Mouse (Mus musculus): ENCODE data around the gene Chd5. TPM values are rescaled to one million over a fixed set of nuclear protein-coding genes. Genes with fewer than 3 reads are reported as not detected.

Chd5 gene
- polyA plus RNA-seq, 1 experiment from 2014 or later = 0.84 TPM

- no peaks in the 10 kb centered on the region for H3K9me3 ChIP-seq (replicated peaks; ENCODE audit: control insufficient read depth, low read length)
These were observed 23.7 kb downstream of the Chd5 start for GRCm38 (mm10) chr4:152362180-152362579.

GRCm38 (mm10) chr4:152365228-152365627 is 26.8 kb downstream of the Chd5 start:
- H3K9ac ChIP-seq (ENCODE audit: low read length) = no peak overlapping the region
- no peaks in the 10 kb centered on the region for H3K27me3 ChIP-seq (ENCODE audit: control insufficient read depth, insufficient read depth, low read length)
- H3K36me3 ChIP-seq (ENCODE audit: control insufficient read depth, insufficient read depth, low read length) = no peaks in the 10 kb centered on the region
- no peaks in the 10 kb centered on the region for H3K4me1 ChIP-seq (ENCODE audit: control insufficient read depth, insufficient read depth, low read length)
- H3K9me3 ChIP-seq (replicated peaks; ENCODE audit: control insufficient read depth, low read length) = no peaks in the 10 kb centered on the region
- no peak overlapping the region for H3K4me3 ChIP-seq (replicated peaks; ENCODE audit: low read length)
- WGBS = 72% methylated on average over 7 of the region's 7 CpGs
- no peak overlapping the region for H3K4me2 ChIP-seq (ENCODE audit: low read depth, low read length)
- ATAC-seq (ENCODE audit: insufficient read depth, low FRiP score) = no peak
- H3K27ac ChIP-seq (ENCODE audit: low read length) = no peak overlapping the region

More at GRCm38 (mm10) chr4:152362180-152362579, 23.7 kb downstream of the Chd5 start:
- Histone ChIP-seq H3K4me3 (replicated peaks; ENCODE audit: low read length) (no peak overlapping the region), H3K36me3 (ENCODE audit: control insufficient read depth, insufficient read depth, low read length) (no peaks in the 10 kb centered on the region), H3K27me3 (ENCODE audit: control insufficient read depth, insufficient read depth, low read length) (no peaks in the 10 kb centered on the region), H3K4me1 (ENCODE audit: control insufficient read depth, insufficient read depth, low read length) (no peaks in the 10 kb centered on the region), H3K27ac (ENCODE audit: low read length) (no peak overlapping the region), H3K9ac (ENCODE audit: low read length) (no peak overlapping the region), H3K4me2 (ENCODE audit: low read depth, low read length) (no peak overlapping the region)
- ATAC-seq (ENCODE audit: insufficient read depth, low FRiP score) = no peak
- WGBS = 46% methylated on average over 9 of the region's 9 CpGs

- ATAC-seq (ENCODE audit: insufficient read depth, low FRiP score) = no peak
- Histone ChIP-seq H3K4me1 (ENCODE audit: control insufficient read depth, insufficient read depth, low read length) (no peaks in the 10 kb centered on the region), H3K36me3 (ENCODE audit: control insufficient read depth, insufficient read depth, low read length) (no peaks in the 10 kb centered on the region), H3K9ac (ENCODE audit: low read length) (no peak overlapping the region), H3K4me3 (replicated peaks; ENCODE audit: low read length) (no peak overlapping the region), H3K9me3 (replicated peaks; ENCODE audit: control insufficient read depth, low read length) (no peaks in the 10 kb centered on the region), H3K27ac (ENCODE audit: low read length) (no peak overlapping the region), H3K4me2 (ENCODE audit: low read depth, low read length) (no peak overlapping the region), H3K27me3 (ENCODE audit: control insufficient read depth, insufficient read depth, low read length) (no peaks in the 10 kb centered on the region)
- WGBS = 80% methylated on average over 17 of the region's 17 CpGs
These were observed 44.2 kb downstream of the Chd5 start for GRCm38 (mm10) chr4:152382528-152383252.

- no peak overlapping the region for H3K27ac ChIP-seq (ENCODE audit: low read length)
- no peaks in the 10 kb centered on the region for H3K9me3 ChIP-seq (replicated peaks; ENCODE audit: control insufficient read depth, low read length)
- H3K4me2 ChIP-seq (ENCODE audit: low read depth, low read length) = no peak overlapping the region
- H3K27me3 ChIP-seq (ENCODE audit: control insufficient read depth, insufficient read depth, low read length) = no peaks in the 10 kb centered on the region
- H3K36me3 ChIP-seq (ENCODE audit: control insufficient read depth, insufficient read depth, low read length) = no peaks in the 10 kb centered on the region
- no peak overlapping the region for H3K9ac ChIP-seq (ENCODE audit: low read length)
- no peaks in the 10 kb centered on the region for H3K4me1 ChIP-seq (ENCODE audit: control insufficient read depth, insufficient read depth, low read length)
- ATAC-seq (ENCODE audit: insufficient read depth, low FRiP score) = no peak
- WGBS = 55% methylated on average over 16 of the region's 16 CpGs
- H3K4me3 ChIP-seq (replicated peaks; ENCODE audit: low read length) = no peak overlapping the region
These were observed 47.2 kb downstream of the Chd5 start for GRCm38 (mm10) chr4:152385644-152386043.

GRCm38 (mm10) chr4:152392192-152392591 is 53.7 kb downstream of the Chd5 start:
- WGBS = 68% methylated on average over 5 of the region's 5 CpGs
- Histone ChIP-seq H3K27ac (ENCODE audit: low read length) (no peak overlapping the region), H3K4me2 (ENCODE audit: low read depth, low read length) (no peak overlapping the region), H3K36me3 (ENCODE audit: control insufficient read depth, insufficient read depth, low read length) (no peaks in the 10 kb centered on the region), H3K9ac (ENCODE audit: low read length) (no peak overlapping the region), H3K9me3 (replicated peaks; ENCODE audit: control insufficient read depth, low read length) (no peaks in the 10 kb centered on the region), H3K4me3 (replicated peaks; ENCODE audit: low read length) (no peak overlapping the region), H3K4me1 (ENCODE audit: control insufficient read depth, insufficient read depth, low read length) (no peaks in the 10 kb centered on the region), H3K27me3 (ENCODE audit: control insufficient read depth, insufficient read depth, low read length) (no peaks in the 10 kb centered on the region)
- no peak for ATAC-seq (ENCODE audit: insufficient read depth, low FRiP score)

GRCm38 (mm10) chr4:152392627-152393026 is 54.2 kb downstream of the Chd5 start:
- Histone ChIP-seq H3K27ac (ENCODE audit: low read length) (no peak overlapping the region), H3K4me2 (ENCODE audit: low read depth, low read length) (no peak overlapping the region), H3K27me3 (ENCODE audit: control insufficient read depth, insufficient read depth, low read length) (no peaks in the 10 kb centered on the region), H3K36me3 (ENCODE audit: control insufficient read depth, insufficient read depth, low read length) (no peaks in the 10 kb centered on the region), H3K9ac (ENCODE audit: low read length) (no peak overlapping the region), H3K4me1 (ENCODE audit: control insufficient read depth, insufficient read depth, low read length) (no peaks in the 10 kb centered on the region), H3K4me3 (replicated peaks; ENCODE audit: low read length) (no peak overlapping the region), H3K9me3 (replicated peaks; ENCODE audit: control insufficient read depth, low read length) (no peaks in the 10 kb centered on the region)
- ATAC-seq (ENCODE audit: insufficient read depth, low FRiP score) = no peak
- 87% methylated on average over 17 of the region's 17 CpGs for WGBS

- 78% methylated on average over 3 of the region's 3 CpGs for WGBS
- ATAC-seq (ENCODE audit: insufficient read depth, low FRiP score) = no peak
These were observed 60.5 kb downstream of the Chd5 start for GRCm38 (mm10) chr4:152398926-152399325.

GRCm38 (mm10) chr4:152405143-152405542 is 66.7 kb downstream of the Chd5 start:
- WGBS = 74% methylated on average over 6 of the region's 6 CpGs
- ATAC-seq (ENCODE audit: insufficient read depth, low FRiP score) = no peak
- Histone ChIP-seq H3K36me3 (ENCODE audit: control insufficient read depth, insufficient read depth, low read length) (no peaks in the 10 kb centered on the region), H3K27me3 (ENCODE audit: control insufficient read depth, insufficient read depth, low read length) (no peaks in the 10 kb centered on the region), H3K4me2 (ENCODE audit: low read depth, low read length) (no peak overlapping the region), H3K4me1 (ENCODE audit: control insufficient read depth, insufficient read depth, low read length) (no peaks in the 10 kb centered on the region), H3K9ac (ENCODE audit: low read length) (no peak overlapping the region), H3K4me3 (replicated peaks; ENCODE audit: low read length) (no peak overlapping the region), H3K9me3 (replicated peaks; ENCODE audit: control insufficient read depth, low read length) (no peaks in the 10 kb centered on the region), H3K27ac (ENCODE audit: low read length) (no peak overlapping the region)

More at GRCm38 (mm10) chr4:152398926-152399325, 60.5 kb downstream of the Chd5 start:
- Histone ChIP-seq H3K4me1 (ENCODE audit: control insufficient read depth, insufficient read depth, low read length) (no peaks in the 10 kb centered on the region), H3K9ac (ENCODE audit: low read length) (no peak overlapping the region), H3K27me3 (ENCODE audit: control insufficient read depth, insufficient read depth, low read length) (no peaks in the 10 kb centered on the region), H3K4me2 (ENCODE audit: low read depth, low read length) (no peak overlapping the region), H3K27ac (ENCODE audit: low read length) (no peak overlapping the region), H3K36me3 (ENCODE audit: control insufficient read depth, insufficient read depth, low read length) (no peaks in the 10 kb centered on the region), H3K9me3 (replicated peaks; ENCODE audit: control insufficient read depth, low read length) (no peaks in the 10 kb centered on the region), H3K4me3 (replicated peaks; ENCODE audit: low read length) (no peak overlapping the region)

- Histone ChIP-seq H3K27ac (ENCODE audit: low read length) (no peak overlapping the region), H3K27me3 (ENCODE audit: control insufficient read depth, insufficient read depth, low read length) (no peaks in the 10 kb centered on the region), H3K4me3 (replicated peaks; ENCODE audit: low read length) (no peak overlapping the region), H3K4me2 (ENCODE audit: low read depth, low read length) (no peak overlapping the region), H3K4me1 (ENCODE audit: control insufficient read depth, insufficient read depth, low read length) (no peaks in the 10 kb centered on the region), H3K9ac (ENCODE audit: low read length) (no peak overlapping the region; the same call in 1 of the 2 replicates), H3K9me3 (replicated peaks; ENCODE audit: control insufficient read depth, low read length) (no peaks in the 10 kb centered on the region), H3K36me3 (ENCODE audit: control insufficient read depth, insufficient read depth, low read length) (no peaks in the 10 kb centered on the region)
- 66% methylated on average over 7 of the region's 7 CpGs for WGBS
- ATAC-seq (ENCODE audit: insufficient read depth, low FRiP score) = no peak
These were observed 67.3 kb downstream of the Chd5 start for GRCm38 (mm10) chr4:152405671-152406201.
